Mouse (Mus musculus) liver, embryonic 14.5 days (tissue): ENCODE measurements at regions not wholly inside any gene's neighbourhood (a gene's known extent, or its start where the extent isn't known, plus 50 kb on each side); places are given as distances from the start of the nearest gene placed in this dataset.

ENCODE experiments used
- CTCF ChIP-seq: IDR thresholded peaks from 2 replicates; pipeline ENCODE4 v1.5.1; 2016; ENCODE audit warnings: antibody characterized with exemption, low read depth, control low read depth
- EP300 ChIP-seq: IDR thresholded peaks from 2 replicates; pipeline ENCODE4 v1.6.1; 2016; ENCODE audit warnings: antibody characterized with exemption, low read depth

DNA sequence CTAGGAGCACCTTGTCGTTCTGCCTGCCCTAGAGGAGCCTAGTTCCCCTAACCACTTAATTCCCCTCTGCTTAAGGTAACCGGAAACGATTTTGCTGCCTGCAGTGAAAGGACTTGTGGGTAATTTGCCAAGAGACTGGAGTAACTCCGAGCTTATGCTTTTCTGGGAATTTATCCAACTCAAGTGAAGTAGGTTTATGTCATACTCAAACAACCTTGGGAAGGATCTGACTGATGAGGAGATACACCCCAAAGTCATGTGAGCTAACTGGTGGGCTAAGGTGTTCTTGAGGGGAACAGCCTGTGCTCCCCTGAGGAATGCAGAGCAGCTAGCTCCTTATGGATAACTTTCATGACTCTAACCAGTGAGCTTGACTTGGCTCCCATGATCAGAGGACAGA, 155.7 kb upstream of the Ttc29 start:
- TF ChIP-seq CTCF (no peak), EP300 (no peak)
